Mouse (Mus musculus) thymus, adult 2 months (tissue): ENCODE results near the gene Nhlh1.

ENCODE experiments used
- CTCF ChIP-seq: fragments of 200-500 bp; IDR thresholded peaks from 2 replicates; pipeline ENCODE4 v1.5.1; 2012; ENCODE audit warnings: mild to moderate bottlenecking, control low read depth, low read length, moderate library complexity, borderline replicate concordance; ENCODE audit not compliant: control insufficient read depth, poor library complexity, insufficient read depth; ENCODE audit errors: extremely low read depth
- POLR2A ChIP-seq: fragments of 200-500 bp; IDR thresholded peaks from 2 replicates; pipeline ENCODE4 v1.6.1; 2012; ENCODE audit warnings: mild to moderate bottlenecking, low read length, control low read depth, moderate library complexity; ENCODE audit not compliant: control insufficient read depth, poor library complexity, insufficient read depth; ENCODE audit errors: extremely low read depth

- no peak for TF ChIP-seq CTCF
- no peak for TF ChIP-seq POLR2A
Measured at GRCm38 (mm10) chr1:172062101-172062500, 4.7 kb upstream of the Nhlh1 start.
